Mouse (Mus musculus) liver, embryonic 14.5 days (tissue): Measurements from ENCODE around the gene Hoxd9.

Experiments
- CTCF ChIP-seq: IDR thresholded peaks from 2 replicates; pipeline ENCODE4 v1.5.1; 2016; ENCODE audit warnings: antibody characterized with exemption, low read depth, control low read depth
- EP300 ChIP-seq: IDR thresholded peaks from 2 replicates; pipeline ENCODE4 v1.6.1; 2016; ENCODE audit warnings: antibody characterized with exemption, low read depth

- no peak for TF ChIP-seq CTCF
- no peak for TF ChIP-seq EP300
Observed at GRCm38 (mm10) chr2:74705467-74706089, 8.1 kb downstream of the Hoxd9 start.
